Mouse (Mus musculus): ENCODE measurements around the gene Gm44579. TPM values are rescaled to one million over a fixed set of nuclear protein-coding genes. Genes with fewer than 3 reads are reported as not detected.
A peak's percentile ranks its signal among the peaks of the same experiment; 100 is the strongest.

Gene Gm44579
- polyA plus RNA-seq (2016; fragmentation: Nextera tagmentation; extraction: Ambion mirVana): not detected in 2 replicates

DNA sequence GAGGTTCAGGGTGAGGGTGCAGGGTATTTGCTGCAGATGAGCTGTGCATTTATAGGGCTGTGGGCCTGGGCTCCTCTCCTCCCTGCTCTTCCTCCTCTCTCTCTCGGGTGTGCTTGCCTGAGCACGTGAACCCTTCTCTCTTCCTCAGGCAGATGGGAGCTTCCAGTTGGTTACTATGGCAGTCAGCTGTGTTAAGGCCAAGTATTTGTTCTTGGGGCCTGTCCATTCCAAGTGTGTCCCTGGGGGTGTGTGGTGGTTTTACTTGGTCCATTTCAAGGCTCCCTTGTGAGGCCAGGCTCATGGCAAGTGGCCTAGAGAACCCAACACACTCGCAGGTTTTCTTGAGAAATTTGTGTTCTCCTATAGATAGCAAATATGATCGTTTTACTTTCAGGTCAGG is at the start of gene Gm44579, which contains the start of gene Olfr287:
Gene Gm44579, minus strand, starts transcription at position 101 of the 400 bp plus-strand sequence.
Gene Olfr287, minus strand, starts transcription at position 180 of the 400 bp plus-strand sequence.
- no peaks in the 10 kb centered on the region for H3K36me3 ChIP-seq (replicated peaks)
- no peak within 1 kb of the TSS for H3K4me3 ChIP-seq
- no peaks in the 10 kb centered on the region for H3K9me3 ChIP-seq
- H3K27me3 ChIP-seq (replicated peaks; ENCODE audit: low read depth, poor library complexity, severe bottlenecking): no peaks in the 10 kb centered on the region
- H3K27ac ChIP-seq (replicated peaks): no peak within 1 kb of the TSS
- no peaks in the 10 kb centered on the region; the same call in 1 of the 2 replicates for H3K4me1 ChIP-seq
- WGBS: 81% methylated on average over 4 of the region's 4 CpGs
- DNase-seq (ENCODE audit: low spot score): no peak

GRCm38 (mm10) chr15:98257776-98258175 is 37.0 kb upstream of the Gm44579 start:
- Histone ChIP-seq H3K27me3 (replicated peaks; ENCODE audit: low read depth, poor library complexity, severe bottlenecking) (no peaks in the 10 kb centered on the region), H3K4me1 (no peaks in the 10 kb centered on the region), H3K36me3 (replicated peaks) (no peaks in the 10 kb centered on the region), H3K9me3 (no peaks in the 10 kb centered on the region), H3K27ac (replicated peaks) (no peak overlapping the region), H3K4me3 (no peak overlapping the region)
- DNase-seq (ENCODE audit: low spot score): no peak
- 88% methylated on average over 7 of the region's 7 CpGs for WGBS

GRCm38 (mm10) chr15:98257193-98257592 is 36.4 kb upstream of the Gm44579 start, which contains the start of gene H1fnt:
Gene H1fnt (minus strand): TSS chr15:98257293.
- H3K4me1 ChIP-seq: no peaks in the 10 kb centered on the region
- no peak within 1 kb of the TSS for H3K4me3 ChIP-seq
- H3K9me3 ChIP-seq: no peaks in the 10 kb centered on the region
- 89% methylated on average over 8 of the region's 8 CpGs for WGBS
- DNase-seq (ENCODE audit: low spot score): no peak
- H3K27me3 ChIP-seq (replicated peaks; ENCODE audit: low read depth, poor library complexity, severe bottlenecking): no peaks in the 10 kb centered on the region
- H3K27ac ChIP-seq (replicated peaks): no peak within 1 kb of the TSS
- H3K36me3 ChIP-seq (replicated peaks): no peaks in the 10 kb centered on the region

DNA sequence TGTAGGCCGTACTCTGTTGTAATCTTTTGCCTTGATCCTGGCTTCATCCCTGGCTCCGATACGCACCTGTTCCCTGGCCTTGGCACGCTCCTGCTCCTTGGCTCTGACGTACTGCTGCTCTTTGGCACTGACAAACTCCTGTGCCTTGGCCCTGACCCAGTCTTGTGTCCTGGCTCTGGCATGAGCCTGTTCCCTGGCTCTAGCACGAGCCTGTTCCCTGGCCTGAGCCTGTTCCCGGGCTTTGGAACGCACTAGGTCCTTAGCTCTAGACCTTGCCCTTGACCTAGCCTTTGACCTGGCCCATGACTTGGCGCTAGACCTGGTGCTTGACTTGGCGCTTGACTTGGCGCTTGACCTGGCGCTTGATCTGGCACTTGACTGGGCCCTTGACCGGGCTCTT is 35.5 kb upstream of the Gm44579 start:
- H3K4me1 ChIP-seq: no peaks in the 10 kb centered on the region
- no peaks in the 10 kb centered on the region for H3K27me3 ChIP-seq (replicated peaks; ENCODE audit: low read depth, poor library complexity, severe bottlenecking)
- H3K4me3 ChIP-seq: no peak overlapping the region
- WGBS: 94% methylated on average over 13 of the region's 13 CpGs
- no peak for DNase-seq (ENCODE audit: low spot score)
- H3K36me3 ChIP-seq (replicated peaks): no peaks in the 10 kb centered on the region
- no peaks in the 10 kb centered on the region for H3K9me3 ChIP-seq
- H3K27ac ChIP-seq (replicated peaks): no peak overlapping the region

GRCm38 (mm10) chr15:98235442-98235841 is 14.7 kb upstream of the Gm44579 start:
- no peak for DNase-seq (ENCODE audit: low spot score)
- Histone ChIP-seq H3K36me3 (replicated peaks) (no peaks in the 10 kb centered on the region), H3K27me3 (replicated peaks; ENCODE audit: low read depth, poor library complexity, severe bottlenecking) (no peaks in the 10 kb centered on the region), H3K4me1 (no peaks in the 10 kb centered on the region), H3K9me3 (no peaks in the 10 kb centered on the region), H3K4me3 (no peak overlapping the region), H3K27ac (replicated peaks) (no peak overlapping the region)
- WGBS: 90% methylated on average over 4 of the region's 4 CpGs

GRCm38 (mm10) chr15:98234350-98234749 is 13.6 kb upstream of the Gm44579 start, which contains the start of gene Olfr286:
Gene Olfr286 (minus strand): TSS chr15:98234450.
- no peaks in the 10 kb centered on the region for H3K36me3 ChIP-seq (replicated peaks)
- H3K4me3 ChIP-seq: no peak within 1 kb of the TSS
- no peak for DNase-seq (ENCODE audit: low spot score)
- H3K9me3 ChIP-seq: no peaks in the 10 kb centered on the region
- no peak within 1 kb of the TSS for H3K27ac ChIP-seq (replicated peaks)
- H3K27me3 ChIP-seq (replicated peaks; ENCODE audit: low read depth, poor library complexity, severe bottlenecking): no peaks in the 10 kb centered on the region
- 92% methylated on average over 4 of the region's 4 CpGs for WGBS
- H3K4me1 ChIP-seq: no peaks in the 10 kb centered on the region

GRCm38 (mm10) chr15:98226096-98226495 is 5.3 kb upstream of the Gm44579 start:
- 71% methylated on average over 7 of the region's 7 CpGs for WGBS
- H3K27ac ChIP-seq (replicated peaks): no peak overlapping the region
- H3K4me1 ChIP-seq: no peaks in the 10 kb centered on the region; the same call in 1 of the 2 replicates
- no peaks in the 10 kb centered on the region for H3K27me3 ChIP-seq (replicated peaks; ENCODE audit: low read depth, poor library complexity, severe bottlenecking)
- no peaks in the 10 kb centered on the region for H3K36me3 ChIP-seq (replicated peaks)
- no peak for DNase-seq (ENCODE audit: low spot score)
- H3K4me3 ChIP-seq: no peak overlapping the region
- no peaks in the 10 kb centered on the region for H3K9me3 ChIP-seq

DNA sequence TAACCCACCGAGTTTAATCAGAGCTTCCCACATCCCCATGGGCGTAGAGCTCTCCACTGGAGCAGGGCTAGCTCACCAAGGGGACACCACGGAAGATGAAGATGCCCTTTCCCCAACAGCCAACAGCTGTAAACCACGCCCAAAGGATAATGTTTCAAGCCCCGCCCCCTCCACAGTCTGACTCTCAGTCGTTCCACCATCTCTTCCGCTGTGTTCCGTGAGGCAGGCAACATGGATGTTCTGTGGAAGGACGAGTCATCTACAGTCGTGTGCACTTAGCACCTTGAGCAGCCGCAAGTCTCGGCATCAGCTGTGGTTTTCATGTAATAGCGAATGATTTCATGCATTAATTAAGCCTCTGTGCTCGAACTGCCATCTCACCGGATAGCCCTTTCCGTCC is 4.8 kb upstream of the Gm44579 start:
- 41% methylated on average over 16 of the region's 16 CpGs for WGBS
- DNase-seq (ENCODE audit: low spot score): peak; percentile 19
- no peak overlapping the region for H3K27ac ChIP-seq (replicated peaks)

DNA sequence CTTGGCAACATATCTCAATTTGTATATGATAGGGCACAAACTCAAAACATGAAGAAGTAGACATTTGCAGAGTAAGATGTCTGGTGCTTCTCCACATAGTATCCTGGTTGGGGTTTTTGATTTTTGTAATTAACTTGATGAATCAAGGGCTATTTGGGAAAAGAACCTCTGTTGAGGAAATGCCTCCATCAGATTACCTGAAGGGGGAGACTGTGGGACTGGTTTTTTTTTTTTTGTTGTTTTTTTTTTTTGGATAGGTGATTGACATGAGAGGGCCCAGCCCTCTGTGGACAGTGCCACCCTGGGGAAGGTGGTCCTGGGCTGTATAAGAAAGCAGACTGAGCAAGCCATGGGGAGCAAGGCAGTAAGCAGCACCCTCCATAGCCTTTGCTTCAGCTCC is 1.6 kb upstream of the Gm44579 start:
- no peaks in the 10 kb centered on the region for H3K27me3 ChIP-seq (replicated peaks; ENCODE audit: low read depth, poor library complexity, severe bottlenecking)
- H3K9me3 ChIP-seq: no peaks in the 10 kb centered on the region
- H3K36me3 ChIP-seq (replicated peaks): no peaks in the 10 kb centered on the region
- no peak for DNase-seq (ENCODE audit: low spot score)
- H3K4me3 ChIP-seq: no peak overlapping the region
- no peaks in the 10 kb centered on the region; the same call in 1 of the 2 replicates for H3K4me1 ChIP-seq
- H3K27ac ChIP-seq (replicated peaks): no peak overlapping the region

More for the DNA sequence above, 4.8 kb upstream of the Gm44579 start:
- no peaks in the 10 kb centered on the region for H3K27me3 ChIP-seq (replicated peaks; ENCODE audit: low read depth, poor library complexity, severe bottlenecking)
- H3K36me3 ChIP-seq (replicated peaks): no peaks in the 10 kb centered on the region
- H3K9me3 ChIP-seq: no peaks in the 10 kb centered on the region
- no peaks in the 10 kb centered on the region; the same call in 1 of the 2 replicates for H3K4me1 ChIP-seq
- H3K4me3 ChIP-seq: 0 out of 2 replicates have a peak overlapping the region, but pooled peaks have one; percentile 19

- no peak overlapping the region for H3K4me3 ChIP-seq
- H3K27me3 ChIP-seq (replicated peaks; ENCODE audit: low read depth, poor library complexity, severe bottlenecking): no peaks in the 10 kb centered on the region
- no peak overlapping the region for H3K27ac ChIP-seq (replicated peaks)
- no peaks in the 10 kb centered on the region for H3K4me1 ChIP-seq
- no peaks in the 10 kb centered on the region for H3K9me3 ChIP-seq
- H3K36me3 ChIP-seq (replicated peaks): no peaks in the 10 kb centered on the region
- no peak for DNase-seq (ENCODE audit: low spot score)
- WGBS: 77% methylated on average over 5 of the region's 5 CpGs
Observed at GRCm38 (mm10) chr15:98214130-98214529, 6.6 kb downstream of the Gm44579 start.

GRCm38 (mm10) chr15:98213336-98213870 is 7.4 kb downstream of the Gm44579 start:
- Histone ChIP-seq H3K27me3 (replicated peaks; ENCODE audit: low read depth, poor library complexity, severe bottlenecking) (no peaks in the 10 kb centered on the region), H3K27ac (replicated peaks) (no peak overlapping the region)
- WGBS: 81% methylated on average over 5 of the region's 5 CpGs

DNA sequence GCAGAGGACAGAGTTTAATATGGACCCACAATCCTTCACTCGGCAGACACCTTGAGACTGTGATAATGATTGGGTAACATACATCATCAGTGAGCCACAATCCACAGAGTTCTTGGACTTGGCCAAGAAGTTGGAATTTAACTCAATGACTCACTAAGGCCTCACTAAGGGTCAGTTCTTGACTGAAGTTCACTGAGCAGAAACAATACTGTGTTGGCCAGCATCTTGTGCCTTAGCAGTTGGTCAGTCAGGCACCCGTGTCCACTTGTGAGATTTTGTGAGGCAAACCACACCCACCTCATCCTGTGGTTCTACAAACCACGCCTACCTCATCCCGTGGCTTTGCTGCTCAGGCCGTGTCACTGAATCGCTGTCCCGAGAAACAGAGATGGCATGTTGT is 11.1 kb downstream of the Gm44579 start:
- Histone ChIP-seq H3K4me3 (no peak overlapping the region), H3K4me1 (no peaks in the 10 kb centered on the region), H3K27ac (replicated peaks) (no peak overlapping the region), H3K9me3 (no peaks in the 10 kb centered on the region), H3K36me3 (replicated peaks) (no peaks in the 10 kb centered on the region), H3K27me3 (replicated peaks; ENCODE audit: low read depth, poor library complexity, severe bottlenecking) (no peaks in the 10 kb centered on the region)
- 83% methylated on average over 7 of the region's 7 CpGs for WGBS
- DNase-seq (ENCODE audit: low spot score): no peak

More at GRCm38 (mm10) chr15:98213336-98213870, 7.4 kb downstream of the Gm44579 start:
- Histone ChIP-seq H3K36me3 (replicated peaks) (no peaks in the 10 kb centered on the region), H3K4me3 (no peak overlapping the region), H3K4me1 (no peaks in the 10 kb centered on the region), H3K9me3 (no peaks in the 10 kb centered on the region)
- DNase-seq (ENCODE audit: low spot score): no peak

GRCm38 (mm10) chr15:98195442-98195841 is 25.3 kb downstream of the Gm44579 start, which contains the start of gene Olfr288:
Gene Olfr288 (minus strand): TSS chr15:98195542.
- DNase-seq (ENCODE audit: low spot score): no peak
- Histone ChIP-seq H3K36me3 (replicated peaks) (no peaks in the 10 kb centered on the region), H3K27ac (replicated peaks) (no peak within 1 kb of the TSS), H3K9me3 (no peaks in the 10 kb centered on the region), H3K4me1 (no peaks in the 10 kb centered on the region), H3K27me3 (replicated peaks; ENCODE audit: low read depth, poor library complexity, severe bottlenecking) (no peaks in the 10 kb centered on the region), H3K4me3 (no peak within 1 kb of the TSS)
- 71% methylated on average over 3 of the region's 3 CpGs for WGBS

All from embryonic facial prominence, embryonic 10.5 days (tissue).